Mouse (Mus musculus): Measurements from ENCODE around the gene Wbp1. TPM values are rescaled to one million over a fixed set of nuclear protein-coding genes. Genes with fewer than 3 reads are reported as not detected.

Gene Wbp1
- polyA plus RNA-seq, 1 experiment, result 93.1 TPM

GRCm38 (mm10) chr6:83086121-83087035, 35.0 kb downstream of the Wbp1 start, which contains the start of gene Lbx2:
Lbx2 (plus strand) TSS chr6:83086367.
- no peak within 1 kb of the TSS for H3K4me3 ChIP-seq (replicated peaks; ENCODE audit: insufficient read depth, low read depth, low read length)
- no peaks in the 10 kb centered on the region; the same call in 1 of the 2 replicates for H3K27me3 ChIP-seq (ENCODE audit: control insufficient read depth, insufficient read depth, low read length)

GRCm38 (mm10) chr6:83084477-83084876, 36.9 kb downstream of the Wbp1 start:
- TF ChIP-seq CTCF (IDR thresholded peaks at IDR 0.05; ENCODE audit: borderline replicate concordance, insufficient read depth, low read depth, low read length), result no peak
- TF ChIP-seq POLR2A (IDR thresholded peaks at IDR 0.05; ENCODE audit: borderline replicate concordance, insufficient read depth, low read length), result no peak
- H3K27ac ChIP-seq (ENCODE audit: insufficient read depth, low read length), result no peak overlapping the region
- WGBS, result 6% methylated on average over 6 of the region's 6 CpGs
- H3K27me3 ChIP-seq (ENCODE audit: control insufficient read depth, insufficient read depth, low read length), result no peaks in the 10 kb centered on the region; the same call in 1 of the 2 replicates
- H3K4me3 ChIP-seq (replicated peaks; ENCODE audit: insufficient read depth, low read depth, low read length), result no peak overlapping the region
- peaks cover 7% of the 10 kb centered on the region; the same call in 1 of the 2 replicates for H3K4me1 ChIP-seq (ENCODE audit: control insufficient read depth, insufficient read depth, low read length)
- no peak for DNase-seq

More at GRCm38 (mm10) chr6:83086121-83087035, 35.0 kb downstream of the Wbp1 start, which contains the start of gene Lbx2:
- TF ChIP-seq CTCF (IDR thresholded peaks at IDR 0.05; ENCODE audit: borderline replicate concordance, insufficient read depth, low read depth, low read length) (no peak), POLR2A (IDR thresholded peaks at IDR 0.05; ENCODE audit: borderline replicate concordance, insufficient read depth, low read length) (no peak)
- no peak within 1 kb of the TSS for H3K27ac ChIP-seq (ENCODE audit: insufficient read depth, low read length)
- WGBS, result 3% methylated on average over 42 of the region's 42 CpGs
- DNase-seq, result no peak
- H3K4me1 ChIP-seq (ENCODE audit: control insufficient read depth, insufficient read depth, low read length), result no peaks in the 10 kb centered on the region

GRCm38 (mm10) chr6:83083497-83083896, 37.9 kb downstream of the Wbp1 start:
- H3K27ac ChIP-seq (ENCODE audit: insufficient read depth, low read length), result no peak overlapping the region
- no peaks in the 10 kb centered on the region; the same call in 1 of the 2 replicates for H3K27me3 ChIP-seq (ENCODE audit: control insufficient read depth, insufficient read depth, low read length)
- TF ChIP-seq POLR2A (IDR thresholded peaks at IDR 0.05; ENCODE audit: borderline replicate concordance, insufficient read depth, low read length), result no peak
- no peak overlapping the region for H3K4me3 ChIP-seq (replicated peaks; ENCODE audit: insufficient read depth, low read depth, low read length)
- DNase-seq, result no peak
- H3K4me1 ChIP-seq (ENCODE audit: control insufficient read depth, insufficient read depth, low read length), result peaks cover 7% of the 10 kb centered on the region; the same call in 1 of the 2 replicates
- 11% methylated on average over 5 of the region's 5 CpGs for WGBS

GRCm38 (mm10) chr6:83080210-83080609, 41.1 kb downstream of the Wbp1 start:
- Histone ChIP-seq H3K27ac (ENCODE audit: insufficient read depth, low read length) (no peak overlapping the region), H3K27me3 (ENCODE audit: control insufficient read depth, insufficient read depth, low read length) (no peaks in the 10 kb centered on the region; the same call in 1 of the 2 replicates), H3K4me1 (ENCODE audit: control insufficient read depth, insufficient read depth, low read length) (peaks cover 7% of the 10 kb centered on the region; the same call in 1 of the 2 replicates), H3K4me3 (replicated peaks; ENCODE audit: insufficient read depth, low read depth, low read length) (no peak overlapping the region)
- WGBS, result 92% methylated on average over 5 of the region's 5 CpGs
- TF ChIP-seq CTCF (IDR thresholded peaks at IDR 0.05; ENCODE audit: borderline replicate concordance, insufficient read depth, low read depth, low read length) (no peak), POLR2A (IDR thresholded peaks at IDR 0.05; ENCODE audit: borderline replicate concordance, insufficient read depth, low read length) (no peak)
- no peak for DNase-seq

GRCm38 (mm10) chr6:83078324-83078858, 43.0 kb downstream of the Wbp1 start:
- TF ChIP-seq POLR2A (IDR thresholded peaks at IDR 0.05; ENCODE audit: borderline replicate concordance, insufficient read depth, low read length) (peak; percentile 64; the same call in 1 of the 2 replicates), CTCF (IDR thresholded peaks at IDR 0.05; ENCODE audit: borderline replicate concordance, insufficient read depth, low read depth, low read length) (no peak)
- H3K27me3 ChIP-seq (ENCODE audit: control insufficient read depth, insufficient read depth, low read length), result no peaks in the 10 kb centered on the region; the same call in 1 of the 2 replicates
- peak overlapping the region; percentile 83 for H3K27ac ChIP-seq (ENCODE audit: insufficient read depth, low read length)
- WGBS, result under 1% methylated on average over 46 of the region's 46 CpGs
- peak overlapping the region; percentile 85 for H3K4me3 ChIP-seq (replicated peaks; ENCODE audit: insufficient read depth, low read depth, low read length)
- DNase-seq, result peak; percentile 98 to 100
- H3K4me1 ChIP-seq (ENCODE audit: control insufficient read depth, insufficient read depth, low read length), result peaks cover 7% of the 10 kb centered on the region; the same call in 1 of the 2 replicates

GRCm38 (mm10) chr6:83077630-83078323, 43.6 kb downstream of the Wbp1 start, which contains the start of gene Pcgf1:
Pcgf1 (plus strand) TSS chr6:83077869.
- Histone ChIP-seq H3K4me3 (replicated peaks; ENCODE audit: insufficient read depth, low read depth, low read length) (peak within 1 kb of the TSS; percentile 85), H3K27ac (ENCODE audit: insufficient read depth, low read length) (peak within 1 kb of the TSS; percentile 83), H3K27me3 (ENCODE audit: control insufficient read depth, insufficient read depth, low read length) (no peaks in the 10 kb centered on the region; the same call in 1 of the 2 replicates), H3K4me1 (ENCODE audit: control insufficient read depth, insufficient read depth, low read length) (peaks cover 7% of the 10 kb centered on the region; the same call in 1 of the 2 replicates)
- DNase-seq, result peak in 1 of 2 experiments; percentile 67
- WGBS, result under 1% methylated on average over 54 of the region's 54 CpGs
- TF ChIP-seq POLR2A (IDR thresholded peaks at IDR 0.05; ENCODE audit: borderline replicate concordance, insufficient read depth, low read length) (no peak), CTCF (IDR thresholded peaks at IDR 0.05; ENCODE audit: borderline replicate concordance, insufficient read depth, low read depth, low read length) (no peak)

- Histone ChIP-seq H3K4me3 (replicated peaks; ENCODE audit: insufficient read depth, low read depth, low read length) (no peak overlapping the region), H3K27ac (ENCODE audit: insufficient read depth, low read length) (no peak overlapping the region), H3K27me3 (ENCODE audit: control insufficient read depth, insufficient read depth, low read length) (peaks cover 7% of the 10 kb centered on the region; the same call in 1 of the 2 replicates), H3K4me1 (ENCODE audit: control insufficient read depth, insufficient read depth, low read length) (peaks cover 2% of the 10 kb centered on the region; the same call in 1 of the 2 replicates)
- TF ChIP-seq CTCF (IDR thresholded peaks at IDR 0.05; ENCODE audit: borderline replicate concordance, insufficient read depth, low read depth, low read length), result no peak
- TF ChIP-seq POLR2A (IDR thresholded peaks at IDR 0.05; ENCODE audit: borderline replicate concordance, insufficient read depth, low read length), result no peak
- no peak for DNase-seq
- 19% methylated on average over 2 of the region's 2 CpGs for WGBS
These were observed 46.4 kb downstream of the Wbp1 start for GRCm38 (mm10) chr6:83074979-83075378.
